Mouse (Mus musculus): ENCODE results near the gene Mt3. TPM values are rescaled to one million over a fixed set of nuclear protein-coding genes. Genes with fewer than 3 reads are reported as not detected.

The Mt3 gene
- polyA plus RNA-seq (2012; ENCODE audit: low replicate concordance), result not detected in 2 replicates

GRCm38 (mm10) chr8:94152513-94153300, at the start of gene Mt3:
Gene Mt3, plus strand, starts transcription at chr8:94152607.

DNA sequence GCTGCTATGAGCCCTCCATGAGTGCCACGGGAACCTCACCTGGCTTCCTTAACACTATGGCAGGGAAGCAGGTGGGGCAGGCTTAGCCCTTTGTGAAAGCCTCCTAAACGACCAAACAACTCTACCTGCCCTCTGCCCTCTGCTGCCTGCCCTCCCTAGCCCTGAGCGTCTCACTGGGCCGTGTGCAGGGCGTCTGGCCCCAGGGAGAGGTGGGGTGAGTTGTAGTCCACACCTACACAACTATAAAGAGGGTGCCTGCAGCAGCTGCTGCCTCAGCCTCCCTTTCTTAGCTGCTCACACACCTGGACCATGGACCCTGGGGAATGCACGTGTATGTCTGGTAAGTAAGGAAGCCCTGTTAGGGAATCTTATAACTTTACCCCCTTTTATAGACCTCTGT, 15.5 kb upstream of the Mt3 start, which contains the start of gene Mt4:
Gene Mt4, plus strand, starts transcription at position 265 of the 400 bp plus-strand sequence.

DNA sequence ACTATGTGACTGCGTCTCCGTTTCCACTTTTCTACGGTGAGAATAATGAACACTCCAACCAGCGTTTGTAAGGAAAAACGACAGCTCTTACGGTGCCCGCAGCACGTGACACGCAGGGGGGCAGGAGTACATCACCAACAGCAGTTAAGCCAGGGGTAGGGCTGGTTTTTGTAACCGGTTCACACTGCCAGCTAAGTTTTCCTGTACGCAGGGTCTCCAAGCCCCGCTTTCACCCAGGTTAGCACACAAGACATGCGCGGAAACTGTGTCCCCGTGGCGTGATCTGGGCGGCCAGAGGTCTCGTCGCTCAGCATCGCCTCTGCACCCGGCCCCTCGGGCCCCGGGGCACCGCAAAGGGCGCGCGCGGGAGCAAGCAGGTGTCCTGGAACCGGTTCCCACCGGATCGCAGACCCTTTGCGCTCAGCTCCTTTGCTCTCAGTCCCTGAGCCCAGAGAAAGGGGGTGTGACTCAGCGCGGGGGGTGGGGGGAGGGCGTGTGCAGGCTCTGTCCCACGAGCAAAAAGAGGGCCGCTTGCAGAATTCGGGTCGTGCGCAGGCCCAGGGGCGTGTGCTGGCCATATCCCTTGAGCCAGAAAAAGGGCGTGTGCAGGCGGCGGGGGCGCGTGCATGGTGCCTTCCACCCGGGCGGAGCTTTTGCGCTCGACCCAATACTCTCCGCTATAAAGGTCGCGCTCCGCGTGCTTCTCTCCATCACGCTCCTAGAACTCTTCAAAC, 19.8 kb downstream of the Mt3 start, which contains the start of gene Mt2:
Gene Mt2, plus strand, starts transcription at position 590 of the 734 bp plus-strand sequence.

DNA sequence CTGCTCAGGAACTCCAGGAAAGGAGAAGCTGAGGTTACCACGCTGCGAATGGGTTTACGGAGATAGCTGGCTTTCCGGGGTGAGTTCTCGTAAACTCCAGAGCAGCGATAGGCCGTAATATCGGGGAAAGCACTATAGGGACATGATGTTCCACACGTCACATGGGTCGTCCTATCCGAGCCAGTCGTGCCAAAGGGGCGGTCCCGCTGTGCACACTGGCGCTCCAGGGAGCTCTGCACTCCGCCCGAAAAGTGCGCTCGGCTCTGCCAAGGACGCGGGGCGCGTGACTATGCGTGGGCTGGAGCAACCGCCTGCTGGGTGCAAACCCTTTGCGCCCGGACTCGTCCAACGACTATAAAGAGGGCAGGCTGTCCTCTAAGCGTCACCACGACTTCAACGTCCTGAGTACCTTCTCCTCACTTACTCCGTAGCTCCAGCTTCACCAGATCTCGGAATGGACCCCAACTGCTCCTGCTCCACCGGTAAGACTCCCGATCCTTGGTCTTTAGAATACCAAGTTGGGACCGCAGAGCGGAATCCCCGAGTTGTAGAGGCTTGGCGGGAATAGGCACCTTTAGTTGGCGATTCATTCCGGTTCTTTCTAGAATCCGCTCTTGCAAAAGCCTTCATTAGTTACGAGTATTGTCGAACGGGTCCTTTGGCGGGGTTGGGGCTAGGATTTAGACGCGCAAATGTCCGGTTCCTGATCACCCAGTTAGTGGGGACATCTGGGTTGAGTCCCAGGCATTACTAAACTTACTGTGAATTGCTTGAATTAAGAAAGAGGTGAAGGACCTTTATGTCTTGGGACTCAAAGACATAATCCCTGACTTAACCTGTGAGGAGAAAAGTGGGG, 26.7 kb downstream of the Mt3 start, which contains the start of gene Mt1:
Gene Mt1, plus strand, starts transcription at position 226 of the 856 bp plus-strand sequence.

Other genes starting within 250 kb of the Mt3 start
- gene Amfr, start 139.8 kb upstream of the Mt3 start, polyA plus RNA-seq (2012; ENCODE audit: low replicate concordance), result 57.3 and 109 TPM in 2 replicates
- gene Nudt21, start 115.6 kb upstream of the Mt3 start, polyA plus RNA-seq (2012; ENCODE audit: low replicate concordance), result 622 and 727 TPM in 2 replicates
- 1.5 and 3.1 TPM in 2 replicates for gene Ogfod1, start 115.4 kb upstream of the Mt3 start, polyA plus RNA-seq (2012; ENCODE audit: low replicate concordance)
- 1.3 and 3.2 TPM in 2 replicates for gene Bbs2, start 53.7 kb upstream of the Mt3 start, polyA plus RNA-seq (2012; ENCODE audit: low replicate concordance)
- not detected in 2 replicates for gene Mt4, start 15.4 kb upstream of the Mt3 start, polyA plus RNA-seq (2012; ENCODE audit: low replicate concordance)
- 287 and 345 TPM in 2 replicates for gene Mt2, start 20.1 kb downstream of the Mt3 start, polyA plus RNA-seq (2012; ENCODE audit: low replicate concordance)
- 66.7 and 296 TPM in 2 replicates for gene Mt1, start 26.5 kb downstream of the Mt3 start, polyA plus RNA-seq (2012; ENCODE audit: low replicate concordance)
- gene Nup93, start 62.0 kb downstream of the Mt3 start, polyA plus RNA-seq (2012; ENCODE audit: low replicate concordance), result 2.9 and 5.0 TPM in 2 replicates
- gene Slc12a3, start 176.6 kb downstream of the Mt3 start, polyA plus RNA-seq (2012; ENCODE audit: low replicate concordance), result 0.14 and 0.17 TPM in 2 replicates
- 97.5 and 121 TPM in 2 replicates for gene Herpud1, start 233.8 kb downstream of the Mt3 start, polyA plus RNA-seq (2012; ENCODE audit: low replicate concordance)

All from leukemia stem cell, adult 10-12 weeks (primary cell).